Mouse (Mus musculus) erythroblast, embryonic 14.5 days (primary cell): ENCODE results near the gene Hrh1. TPM values are rescaled to one million over a fixed set of nuclear protein-coding genes. Genes with fewer than 3 reads are reported as not detected.
"Not testable (repeated sequence)": the region's sequence is repeated elsewhere in the genome, so short reads cannot be mapped to it uniquely, and the experiment has no call there.

ENCODE experiments used
- H3K27me3 ChIP-seq: 2 replicates; pipeline ENCODE4 v1.6.1; 2012; ENCODE audit warnings: inconsistent platforms; ENCODE audit not compliant: control insufficient read depth
- H3K36me3 ChIP-seq: 2 replicates; pipeline ENCODE4 v1.6.1; 2012; ENCODE audit warnings: mild to moderate bottlenecking, inconsistent platforms; ENCODE audit not compliant: control insufficient read depth
- H3K4me1 ChIP-seq: 2 replicates; pipeline ENCODE4 v1.6.1; 2012; ENCODE audit warnings: inconsistent platforms; ENCODE audit not compliant: control insufficient read depth
- H3K4me3 ChIP-seq: replicated peaks from 2 replicates; pipeline ENCODE3; 2012; ENCODE audit warnings: moderate library complexity, mild to moderate bottlenecking, inconsistent platforms
- H3K9me3 ChIP-seq: 2 replicates; pipeline ENCODE4 v1.6.1; 2012; ENCODE audit warnings: low read length, inconsistent platforms, mixed read lengths; ENCODE audit not compliant: control insufficient read depth
- GATA1 ChIP-seq: IDR thresholded peaks from 2 replicates; pipeline ENCODE4 v1.6.1; 2012; ENCODE audit warnings: low read length, inconsistent platforms, mixed read lengths
- TAL1 ChIP-seq: IDR thresholded peaks from 3 replicates; pipeline ENCODE4 v1.6.1; 2012; ENCODE audit warnings: low read length, inconsistent platforms, mixed read lengths
- polyA plus RNA-seq: library from polyadenylated mRNA; stranded (reverse); fragments of >175 nt; gene quantifications from 2 replicates; pipeline ENCODE4 v1.2.3, GENCODE M21; 2012

The Hrh1 gene
- polyA plus RNA-seq, 1 experiment = 0.02 TPM

- TF ChIP-seq TAL1 (no peak), GATA1 (no peak)
- no peaks in the 10 kb centered on the region for H3K27me3 ChIP-seq
- H3K4me1 ChIP-seq = no peaks in the 10 kb centered on the region
- H3K9me3 ChIP-seq = no peaks in the 10 kb centered on the region
- no peak overlapping the region for H3K4me3 ChIP-seq
- no peaks in the 10 kb centered on the region for H3K36me3 ChIP-seq
Measured at GRCm38 (mm10) chr6:114474059-114474458, 76.3 kb downstream of the Hrh1 start.

- H3K4me3 ChIP-seq = no peak overlapping the region
- no peaks in the 10 kb centered on the region for H3K4me1 ChIP-seq
- H3K9me3 ChIP-seq = no peaks in the 10 kb centered on the region
- H3K36me3 ChIP-seq = no peaks in the 10 kb centered on the region
- no peaks in the 10 kb centered on the region for H3K27me3 ChIP-seq
- TF ChIP-seq TAL1 (no peak), GATA1 (no peak)
Measured at GRCm38 (mm10) chr6:114474911-114475310, 77.2 kb downstream of the Hrh1 start.

- no peaks in the 10 kb centered on the region for H3K9me3 ChIP-seq
- TF ChIP-seq TAL1 (no peak), GATA1 (no peak)
- H3K4me3 ChIP-seq = no peak overlapping the region
- no peaks in the 10 kb centered on the region for H3K27me3 ChIP-seq
- no peaks in the 10 kb centered on the region for H3K36me3 ChIP-seq
- H3K4me1 ChIP-seq = no peaks in the 10 kb centered on the region
Measured at GRCm38 (mm10) chr6:114478771-114479170, 81.0 kb downstream of the Hrh1 start.

GRCm38 (mm10) chr6:114479644-114480410 lies 82.1 kb downstream of the Hrh1 start:
- Histone ChIP-seq H3K9me3 (no peaks in the 10 kb centered on the region), H3K4me1 (no peaks in the 10 kb centered on the region), H3K36me3 (no peaks in the 10 kb centered on the region), H3K4me3 (no peak overlapping the region), H3K27me3 (no peaks in the 10 kb centered on the region)
- TF ChIP-seq GATA1 = no peak
- TF ChIP-seq TAL1 = no peak

GRCm38 (mm10) chr6:114489371-114489770 lies 91.6 kb downstream of the Hrh1 start:
- Histone ChIP-seq H3K4me1 (no peaks in the 10 kb centered on the region), H3K36me3 (no peaks in the 10 kb centered on the region), H3K9me3 (no peaks in the 10 kb centered on the region), H3K4me3 (no peak overlapping the region), H3K27me3 (no peaks in the 10 kb centered on the region)
- TF ChIP-seq GATA1 = no peak
- no peak for TF ChIP-seq TAL1

- not testable (repeated sequence) for H3K4me1 ChIP-seq, H3K27me3 ChIP-seq, H3K4me3 ChIP-seq, H3K9me3 ChIP-seq, H3K36me3 ChIP-seq
Measured at GRCm38 (mm10) chr6:114492588-114492987, 94.9 kb downstream of the Hrh1 start.

GRCm38 (mm10) chr6:114494987-114495386 lies 97.3 kb downstream of the Hrh1 start:
- H3K9me3 ChIP-seq = not testable (repeated sequence)

GRCm38 (mm10) chr6:114514038-114514437 lies 116.3 kb downstream of the Hrh1 start:
- not testable (repeated sequence) for H3K4me3 ChIP-seq, H3K36me3 ChIP-seq, H3K4me1 ChIP-seq, H3K27me3 ChIP-seq, H3K9me3 ChIP-seq

More at GRCm38 (mm10) chr6:114494987-114495386, 97.3 kb downstream of the Hrh1 start:
- not testable (repeated sequence) for H3K4me1 ChIP-seq, H3K36me3 ChIP-seq, H3K27me3 ChIP-seq, H3K4me3 ChIP-seq

- not testable (repeated sequence) for H3K27me3 ChIP-seq, H3K4me1 ChIP-seq, H3K36me3 ChIP-seq, H3K9me3 ChIP-seq, H3K4me3 ChIP-seq
Measured at GRCm38 (mm10) chr6:114528709-114529108, 131.0 kb downstream of the Hrh1 start.

Other genes with a start within 250 kb of the Hrh1 start
- gene Slc6a1, start 115.3 kb upstream of the Hrh1 start, polyA plus RNA-seq = not detected in 2 replicates
- 6.0 and 8.6 TPM in 2 replicates for gene Atg7, start 245.2 kb downstream of the Hrh1 start, polyA plus RNA-seq